Mouse (Mus musculus) intestine, embryonic 14.5 days (tissue): ENCODE data around the gene Lef1. TPM values are rescaled to one million over a fixed set of nuclear protein-coding genes. Genes with fewer than 3 reads are reported as not detected.

Experiments
- ATAC-seq: fragments of 200-750 bp; cut with Nextera tagmentation; replicated peaks from 2 replicates; pipeline ENCODE4 v1.8.0; 2017; ENCODE audit warnings: low read depth, moderate number of reproducible peaks, moderate TSS enrichment, moderate library complexity; ENCODE audit not compliant: low FRiP score, low TSS enrichment
- DNase-seq: peaks from one replicate; pipeline ENCODE4 v3.0.0-alpha.2; 2018; ENCODE audit warnings: low spot score
- H3K27ac ChIP-seq: fragments of 300-500 bp; sonication (generic); 2 replicates; pipeline ENCODE4 v1.5.1; 2014; ENCODE audit warnings: low read depth, mild to moderate bottlenecking, control low read depth
- H3K27me3 ChIP-seq: fragments of 300-500 bp; sonication (generic); replicated peaks from 2 replicates; pipeline ENCODE4 v1.6.1; 2014; ENCODE audit warnings: low read length, control low read depth; ENCODE audit not compliant: control insufficient read depth, insufficient read depth
- H3K36me3 ChIP-seq: fragments of 300-500 bp; sonication (generic); 2 replicates; pipeline ENCODE4 v1.6.1; 2014; ENCODE audit warnings: low read length, control low read depth; ENCODE audit not compliant: control insufficient read depth, insufficient read depth
- H3K4me1 ChIP-seq: fragments of 300-500 bp; sonication (generic); replicated peaks from 2 replicates; pipeline ENCODE4 v1.6.1; 2014; ENCODE audit warnings: low read length, control low read depth, mixed read lengths; ENCODE audit not compliant: control insufficient read depth, insufficient read depth
- H3K4me2 ChIP-seq: fragments of 300-500 bp; sonication (generic); 2 replicates; pipeline ENCODE4 v1.6.1; 2014; ENCODE audit warnings: low read length
- H3K4me3 ChIP-seq: fragments of 300-500 bp; sonication (generic); 2 replicates; pipeline ENCODE4 v1.5.1; 2014; ENCODE audit warnings: low read depth, low read length, control low read depth, mixed read lengths
- H3K9ac ChIP-seq: fragments of 300-500 bp; sonication (generic); 2 replicates; pipeline ENCODE4 v1.6.1; 2014; ENCODE audit warnings: mild to moderate bottlenecking, low read length
- H3K9me3 ChIP-seq: fragments of 300-500 bp; sonication (generic); 2 replicates; pipeline ENCODE4 v1.6.1; 2016; ENCODE audit warnings: low read length, control low read depth; ENCODE audit not compliant: control insufficient read depth
- WGBS: fragments of 180-500 bp; shearing (Covaris S2); extraction: QIAGEN DNeasy Blood & Tissue Kit; methylation state at CpG from one replicate; pipeline ENCODE4 v1.1.7; 2014; 5-methylcytosine and 5-hydroxymethylcytosine counted together
- polyA plus RNA-seq: library from polyadenylated mRNA; unstranded; fragments of >200 nt; fragmentation: Nextera tagmentation; extraction: Ambion mirVana; gene quantifications from 2 replicates; pipeline ENCODE4 v1.2.1, GENCODE M21; 2014

The Lef1 gene
- polyA plus RNA-seq, 1 experiment from 2014 or later, result 0.69 TPM

DNA sequence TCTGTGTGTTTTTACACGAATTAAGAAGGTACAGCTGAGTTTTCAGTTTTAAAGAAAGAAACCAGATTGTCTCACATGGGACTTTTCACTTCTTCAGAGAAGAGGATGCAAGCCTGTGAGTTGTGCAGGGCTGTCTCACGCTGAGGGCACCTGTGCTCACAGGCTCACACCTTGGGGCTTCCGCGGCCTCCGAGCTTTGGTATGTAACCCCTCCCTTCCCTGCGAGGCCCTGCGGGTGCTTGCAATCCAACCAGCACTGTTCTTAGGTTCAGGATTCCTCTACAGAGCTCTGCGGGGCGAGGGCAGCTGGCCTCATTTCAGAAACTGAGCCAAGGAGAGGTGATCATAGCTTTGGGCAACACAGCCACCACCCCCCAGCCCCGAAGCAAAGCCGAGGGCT lies 46.1 kb downstream of the Lef1 start:
- Histone ChIP-seq H3K27ac (no peak overlapping the region), H3K27me3 (no peaks in the 10 kb centered on the region), H3K36me3 (no peaks in the 10 kb centered on the region), H3K9me3 (no peaks in the 10 kb centered on the region), H3K4me2 (no peak overlapping the region), H3K4me1 (no peaks in the 10 kb centered on the region), H3K9ac (no peak overlapping the region), H3K4me3 (no peak overlapping the region)
- DNase-seq, result peak; percentile 62
- WGBS, result 40% methylated on average over 11 of the region's 11 CpGs
- ATAC-seq, result no peak

- H3K27ac ChIP-seq, result no peak overlapping the region
- 49% methylated on average over 7 of the region's 7 CpGs for WGBS
- H3K9ac ChIP-seq, result no peak overlapping the region
- H3K36me3 ChIP-seq, result no peaks in the 10 kb centered on the region
- H3K9me3 ChIP-seq, result no peaks in the 10 kb centered on the region
- no peak for ATAC-seq
- H3K27me3 ChIP-seq, result no peaks in the 10 kb centered on the region
- H3K4me1 ChIP-seq, result no peaks in the 10 kb centered on the region
- no peak overlapping the region for H3K4me3 ChIP-seq
- DNase-seq, result no peak
- no peak overlapping the region for H3K4me2 ChIP-seq
Observed at GRCm38 (mm10) chr3:131157471-131157870, 47.2 kb downstream of the Lef1 start.

GRCm38 (mm10) chr3:131159204-131159760 lies 49.0 kb downstream of the Lef1 start:
- 63% methylated on average over 12 of the region's 12 CpGs for WGBS
- H3K27ac ChIP-seq, result no peak overlapping the region
- no peak overlapping the region for H3K4me3 ChIP-seq
- H3K36me3 ChIP-seq, result no peaks in the 10 kb centered on the region
- no peak overlapping the region for H3K4me2 ChIP-seq
- H3K4me1 ChIP-seq, result no peaks in the 10 kb centered on the region
- no peaks in the 10 kb centered on the region for H3K9me3 ChIP-seq
- no peaks in the 10 kb centered on the region for H3K27me3 ChIP-seq
- ATAC-seq (no peak), DNase-seq (no peak)
- H3K9ac ChIP-seq, result no peak overlapping the region

GRCm38 (mm10) chr3:131159881-131160615 lies 49.8 kb downstream of the Lef1 start:
- WGBS, result 80% methylated on average over 14 of the region's 14 CpGs
- ATAC-seq (no peak), DNase-seq (no peak)
- Histone ChIP-seq H3K36me3 (no peaks in the 10 kb centered on the region), H3K4me3 (no peak overlapping the region), H3K4me1 (no peaks in the 10 kb centered on the region), H3K27me3 (no peaks in the 10 kb centered on the region), H3K9me3 (no peaks in the 10 kb centered on the region), H3K4me2 (no peak overlapping the region), H3K27ac (no peak overlapping the region), H3K9ac (no peak overlapping the region)

DNA sequence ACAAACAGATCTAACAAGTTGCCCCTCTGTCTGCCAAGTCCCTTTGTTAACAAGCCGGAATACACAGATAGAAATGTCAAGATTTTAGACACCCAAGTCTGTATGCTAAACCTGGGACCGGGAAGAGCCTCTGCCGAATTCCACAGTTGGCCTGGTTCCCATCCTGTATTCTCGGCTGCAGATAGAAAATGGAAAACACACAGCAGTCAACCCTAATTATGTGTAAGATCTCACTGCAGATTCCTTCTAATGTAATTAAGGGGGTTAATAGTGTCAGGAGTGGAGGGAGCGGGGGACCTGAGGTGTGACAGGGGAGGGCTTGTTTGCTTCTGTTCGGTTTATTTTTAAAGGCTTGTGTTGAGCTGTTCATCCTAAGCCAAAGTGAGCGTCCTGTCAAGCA lies 50.6 kb downstream of the Lef1 start:
- no peaks in the 10 kb centered on the region for H3K4me1 ChIP-seq
- H3K9ac ChIP-seq, result no peak overlapping the region
- H3K27ac ChIP-seq, result no peak overlapping the region
- no peaks in the 10 kb centered on the region for H3K27me3 ChIP-seq
- H3K9me3 ChIP-seq, result no peaks in the 10 kb centered on the region
- no peak overlapping the region for H3K4me2 ChIP-seq
- 70% methylated on average over 7 of the region's 7 CpGs for WGBS
- ATAC-seq (no peak), DNase-seq (no peak)
- H3K36me3 ChIP-seq, result no peaks in the 10 kb centered on the region
- no peak overlapping the region for H3K4me3 ChIP-seq

GRCm38 (mm10) chr3:131167731-131168130 lies 57.5 kb downstream of the Lef1 start:
- 80% methylated on average over 4 of the region's 4 CpGs for WGBS
- no peaks in the 10 kb centered on the region for H3K36me3 ChIP-seq
- no peaks in the 10 kb centered on the region for H3K9me3 ChIP-seq
- H3K4me2 ChIP-seq, result no peak overlapping the region
- H3K27me3 ChIP-seq, result no peaks in the 10 kb centered on the region
- ATAC-seq (no peak), DNase-seq (no peak)
- no peak overlapping the region for H3K4me3 ChIP-seq
- no peak overlapping the region for H3K9ac ChIP-seq
- no peaks in the 10 kb centered on the region for H3K4me1 ChIP-seq
- H3K27ac ChIP-seq, result no peak overlapping the region

GRCm38 (mm10) chr3:131169161-131169560 lies 58.9 kb downstream of the Lef1 start:
- Histone ChIP-seq H3K27ac (no peak overlapping the region), H3K9ac (no peak overlapping the region), H3K9me3 (no peaks in the 10 kb centered on the region), H3K4me3 (no peak overlapping the region), H3K4me2 (no peak overlapping the region), H3K27me3 (no peaks in the 10 kb centered on the region), H3K36me3 (no peaks in the 10 kb centered on the region), H3K4me1 (no peaks in the 10 kb centered on the region)
- WGBS, result 92% methylated on average over 6 of the region's 6 CpGs
- DNase-seq (no peak), ATAC-seq (no peak)

DNA sequence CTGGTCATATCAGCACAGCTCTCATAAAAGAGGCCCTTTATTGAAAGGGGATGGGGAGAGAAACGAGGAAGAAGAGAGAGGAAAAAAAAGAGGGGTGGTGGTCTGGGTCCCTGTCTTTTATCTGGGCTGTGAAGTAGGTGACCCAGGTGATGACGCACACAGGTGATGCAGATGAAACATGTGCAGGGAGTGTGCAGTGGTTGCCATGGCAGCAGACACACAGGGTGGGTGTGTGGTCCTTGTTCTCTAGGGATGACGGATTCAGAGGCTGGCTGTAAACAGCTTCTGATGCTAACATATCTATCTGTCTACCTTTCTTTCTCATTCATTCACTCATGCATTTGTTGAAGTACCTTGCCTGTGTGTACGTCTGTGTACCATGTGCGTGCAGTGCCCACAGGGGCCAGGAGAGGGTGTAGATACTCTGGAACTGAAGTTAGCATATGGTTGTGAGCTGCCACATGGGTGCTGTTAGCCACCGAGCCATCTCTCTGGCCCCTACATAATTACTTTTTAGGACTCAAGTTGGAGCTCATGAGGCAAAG lies 59.9 kb downstream of the Lef1 start:
- Histone ChIP-seq H3K9ac (no peak overlapping the region), H3K27me3 (no peaks in the 10 kb centered on the region), H3K4me3 (no peak overlapping the region), H3K9me3 (no peaks in the 10 kb centered on the region), H3K27ac (no peak overlapping the region), H3K36me3 (no peaks in the 10 kb centered on the region), H3K4me2 (no peak overlapping the region), H3K4me1 (no peaks in the 10 kb centered on the region)
- whole genome bisulfite sequencing, result 90% methylated on average over 6 of the region's 6 CpGs
- no peak for DNase-seq
- ATAC-seq, result no peak
